Mouse (Mus musculus): ENCODE data around the gene 6330409D20Rik.

6330409D20Rik gene

GRCm38 (mm10) chr2:32740916-32741272 is at the start of gene 6330409D20Rik:
Gene 6330409D20Rik, minus strand, starts transcription at chr2:32741016.
- Histone ChIP-seq H3K4me3 (replicated peaks; ENCODE audit: low read length) (peak within 1 kb of the TSS; percentile 88), H3K9me3 (ENCODE audit: low read length) (peaks cover 17% of the 10 kb centered on the region), H3K27me3 (ENCODE audit: insufficient read depth, low read length) (peaks cover 74% of the 10 kb centered on the region), H3K4me1 (replicated peaks; ENCODE audit: low read depth, low read length) (peaks cover 16% of the 10 kb centered on the region), H3K36me3 (ENCODE audit: insufficient read depth, low read length) (no peaks in the 10 kb centered on the region)
- TF ChIP-seq POU5F1 (IDR thresholded peaks at IDR 0.05; ENCODE audit: borderline replicate concordance, low read length) (no peak), NANOG (IDR thresholded peaks at IDR 0.05; ENCODE audit: borderline replicate concordance, low read length) (no peak), CTCF (conservative IDR thresholded peaks at IDR 0.05; ENCODE audit: low read length) (no peak)

DNA sequence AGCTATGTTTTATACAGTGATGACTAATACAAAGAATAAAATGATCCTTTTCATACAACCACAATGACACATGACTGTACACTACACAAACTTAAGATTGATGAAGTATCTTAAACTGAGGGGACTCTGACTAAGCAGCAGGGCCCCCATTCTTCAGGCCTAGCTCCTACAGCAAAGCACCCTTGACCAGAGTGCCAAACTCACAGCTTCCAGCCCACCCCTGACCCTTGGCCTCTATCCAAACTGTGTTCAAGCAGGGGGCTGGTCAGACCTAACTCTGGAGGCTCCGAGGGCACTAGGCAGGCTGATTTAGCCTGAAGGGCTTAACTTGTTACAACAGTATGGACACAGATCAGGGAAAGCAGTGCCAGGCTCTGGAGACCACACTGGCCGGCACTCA is 47.8 kb upstream of the 6330409D20Rik start:
- no peaks in the 10 kb centered on the region for H3K27me3 ChIP-seq (ENCODE audit: insufficient read depth, low read length)
- no peak for TF ChIP-seq CTCF (conservative IDR thresholded peaks at IDR 0.05; ENCODE audit: low read length)
- no peak for TF ChIP-seq POU5F1 (IDR thresholded peaks at IDR 0.05; ENCODE audit: borderline replicate concordance, low read length)
- TF ChIP-seq NANOG (IDR thresholded peaks at IDR 0.05; ENCODE audit: borderline replicate concordance, low read length) = no peak
- no peaks in the 10 kb centered on the region for H3K9me3 ChIP-seq (ENCODE audit: low read length)
- peaks cover 9% of the 10 kb centered on the region; the same call in 1 of the 2 replicates for H3K36me3 ChIP-seq (ENCODE audit: insufficient read depth, low read length)
- peaks cover 36% of the 10 kb centered on the region for H3K4me1 ChIP-seq (replicated peaks; ENCODE audit: low read depth, low read length)
- no peak overlapping the region for H3K4me3 ChIP-seq (replicated peaks; ENCODE audit: low read length)

- no peak for TF ChIP-seq NANOG (IDR thresholded peaks at IDR 0.05; ENCODE audit: borderline replicate concordance, low read length)
- peak; percentile 49 for TF ChIP-seq CTCF (conservative IDR thresholded peaks at IDR 0.05; ENCODE audit: low read length)
- TF ChIP-seq POU5F1 (IDR thresholded peaks at IDR 0.05; ENCODE audit: borderline replicate concordance, low read length) = no peak
- H3K4me1 ChIP-seq (replicated peaks; ENCODE audit: low read depth, low read length) = peaks cover 45% of the 10 kb centered on the region
- no peaks in the 10 kb centered on the region for H3K27me3 ChIP-seq (ENCODE audit: insufficient read depth, low read length)
- no peak overlapping the region for H3K4me3 ChIP-seq (replicated peaks; ENCODE audit: low read length)
- H3K9me3 ChIP-seq (ENCODE audit: low read length) = no peaks in the 10 kb centered on the region
- peaks cover 9% of the 10 kb centered on the region; the same call in 1 of the 2 replicates for H3K36me3 ChIP-seq (ENCODE audit: insufficient read depth, low read length)
Observed at GRCm38 (mm10) chr2:32787176-32787575, 46.4 kb upstream of the 6330409D20Rik start.

DNA sequence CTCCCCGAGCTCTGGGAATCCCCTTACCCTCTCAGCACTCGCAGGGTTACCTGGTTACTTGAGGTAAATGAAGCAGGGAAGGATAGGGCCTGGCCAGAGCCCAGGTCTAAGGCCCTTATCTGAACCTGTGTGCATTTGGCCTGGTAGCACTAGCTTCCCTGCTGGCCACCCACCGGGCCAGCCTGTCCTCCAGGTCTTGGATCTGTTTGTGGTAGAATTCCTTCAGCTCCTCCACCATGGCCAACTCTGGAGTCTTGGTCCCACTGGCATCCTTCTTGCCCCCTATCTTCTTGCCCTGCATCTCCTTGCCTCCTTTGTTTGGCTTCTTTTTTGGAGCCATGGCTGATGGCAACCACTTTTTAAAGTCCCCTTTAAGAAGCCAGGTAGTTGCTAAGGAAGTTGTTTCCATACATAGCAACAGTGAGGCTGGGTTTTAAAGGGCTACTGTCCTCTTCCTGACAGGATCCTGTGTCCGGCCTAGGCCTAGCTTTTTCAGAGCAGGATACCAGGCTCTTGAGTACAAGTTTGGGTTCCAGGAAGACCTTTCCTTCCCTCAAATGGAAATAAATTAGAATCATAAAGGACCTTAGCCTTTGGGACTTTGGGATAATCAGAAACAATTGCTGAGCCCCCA is 43.3 kb upstream of the 6330409D20Rik start, which contains the start of gene Cfap157:
Cfap157 (minus strand) TSS at position 381 of the 634 bp plus-strand sequence.
- TF ChIP-seq NANOG (IDR thresholded peaks at IDR 0.05; ENCODE audit: borderline replicate concordance, low read length) = no peak
- no peak for TF ChIP-seq POU5F1 (IDR thresholded peaks at IDR 0.05; ENCODE audit: borderline replicate concordance, low read length)
- TF ChIP-seq CTCF (conservative IDR thresholded peaks at IDR 0.05; ENCODE audit: low read length) = no peak
- Histone ChIP-seq H3K27me3 (ENCODE audit: insufficient read depth, low read length) (no peaks in the 10 kb centered on the region), H3K4me1 (replicated peaks; ENCODE audit: low read depth, low read length) (peaks cover 72% of the 10 kb centered on the region), H3K4me3 (replicated peaks; ENCODE audit: low read length) (no peak within 1 kb of the TSS), H3K9me3 (ENCODE audit: low read length) (no peaks in the 10 kb centered on the region), H3K36me3 (ENCODE audit: insufficient read depth, low read length) (no peaks in the 10 kb centered on the region)

DNA sequence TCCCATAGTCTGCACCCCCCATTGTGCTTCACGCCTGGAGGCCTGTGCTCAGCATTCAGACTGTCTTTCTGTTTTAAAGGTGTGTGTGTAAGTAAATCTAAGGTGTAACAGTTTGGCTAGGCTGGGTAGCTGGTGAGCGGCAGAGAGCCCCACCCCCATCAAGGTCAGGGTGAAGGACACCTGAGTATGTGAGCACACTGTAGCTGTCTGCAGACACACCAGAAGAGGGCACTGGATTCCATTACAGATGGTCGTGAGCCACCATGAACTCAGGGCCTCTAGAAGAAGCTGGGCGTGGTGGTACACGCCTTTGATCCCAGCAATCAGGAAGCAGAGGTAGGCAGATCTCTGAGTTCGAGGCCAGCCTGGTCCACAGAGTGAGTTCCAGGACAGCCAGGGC is 40.9 kb upstream of the 6330409D20Rik start:
- Histone ChIP-seq H3K4me1 (replicated peaks; ENCODE audit: low read depth, low read length) (peaks cover 82% of the 10 kb centered on the region), H3K9me3 (ENCODE audit: low read length) (no peaks in the 10 kb centered on the region), H3K4me3 (replicated peaks; ENCODE audit: low read length) (peak overlapping the region; percentile 13; the same call in 1 of the 2 replicates), H3K27me3 (ENCODE audit: insufficient read depth, low read length) (peaks cover 3% of the 10 kb centered on the region; the same call in 1 of the 2 replicates), H3K36me3 (ENCODE audit: insufficient read depth, low read length) (peaks cover 15% of the 10 kb centered on the region)
- TF ChIP-seq POU5F1 (IDR thresholded peaks at IDR 0.05; ENCODE audit: borderline replicate concordance, low read length) (no peak), NANOG (IDR thresholded peaks at IDR 0.05; ENCODE audit: borderline replicate concordance, low read length) (no peak), CTCF (conservative IDR thresholded peaks at IDR 0.05; ENCODE audit: low read length) (no peak)

DNA sequence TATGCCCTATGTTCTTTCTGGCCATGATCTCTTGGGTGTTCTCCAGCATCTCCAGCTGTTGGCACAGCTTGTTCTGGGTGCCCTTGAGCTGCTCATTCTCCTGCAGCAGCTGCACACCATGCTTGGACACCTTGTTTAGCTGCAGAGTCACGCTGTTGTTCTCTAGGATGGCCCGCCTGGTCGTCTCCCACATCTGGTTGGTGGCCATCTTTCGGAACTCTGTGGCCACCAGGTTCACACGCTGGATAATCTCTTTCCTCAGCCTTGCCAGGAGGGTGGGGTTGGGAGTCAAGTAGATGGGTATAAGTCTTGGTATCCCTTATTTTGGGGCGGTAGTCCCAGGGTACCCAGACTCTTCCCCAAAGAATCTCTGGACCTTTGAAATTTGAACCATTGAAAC is 38.9 kb upstream of the 6330409D20Rik start:
- Histone ChIP-seq H3K4me1 (replicated peaks; ENCODE audit: low read depth, low read length) (peaks cover 85% of the 10 kb centered on the region), H3K27me3 (ENCODE audit: insufficient read depth, low read length) (peaks cover 7% of the 10 kb centered on the region; the same call in 1 of the 2 replicates), H3K9me3 (ENCODE audit: low read length) (no peaks in the 10 kb centered on the region), H3K36me3 (ENCODE audit: insufficient read depth, low read length) (peaks cover 18% of the 10 kb centered on the region), H3K4me3 (replicated peaks; ENCODE audit: low read length) (0 out of 2 replicates have a peak overlapping the region, but pooled peaks have one; percentile 3)
- TF ChIP-seq CTCF (conservative IDR thresholded peaks at IDR 0.05; ENCODE audit: low read length) = no peak
- no peak for TF ChIP-seq NANOG (IDR thresholded peaks at IDR 0.05; ENCODE audit: borderline replicate concordance, low read length)
- no peak for TF ChIP-seq POU5F1 (IDR thresholded peaks at IDR 0.05; ENCODE audit: borderline replicate concordance, low read length)

DNA sequence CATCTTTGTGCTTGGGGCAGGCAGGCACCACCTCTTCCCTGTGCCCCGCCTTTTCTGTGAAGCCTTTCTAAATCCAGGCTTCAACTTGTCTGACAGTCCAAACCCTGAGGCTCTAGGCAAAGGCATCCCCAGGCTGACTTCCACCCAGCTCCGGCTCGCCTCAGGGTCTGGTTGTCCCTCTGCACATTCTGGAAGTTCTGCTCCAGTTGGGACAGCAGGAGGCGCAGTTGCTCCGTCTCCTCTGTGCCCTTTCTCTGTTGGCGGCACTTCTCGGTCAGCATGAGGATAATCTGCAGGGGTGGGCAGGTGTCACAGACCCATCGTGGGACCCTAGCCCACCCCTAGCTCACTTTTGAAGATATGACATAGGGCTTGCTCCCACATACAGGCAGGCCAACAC is 38.3 kb upstream of the 6330409D20Rik start:
- H3K36me3 ChIP-seq (ENCODE audit: insufficient read depth, low read length) = peaks cover 18% of the 10 kb centered on the region
- 0 out of 2 replicates have a peak overlapping the region, but pooled peaks have one; percentile 3 for H3K4me3 ChIP-seq (replicated peaks; ENCODE audit: low read length)
- no peaks in the 10 kb centered on the region for H3K9me3 ChIP-seq (ENCODE audit: low read length)
- peaks cover 83% of the 10 kb centered on the region for H3K4me1 ChIP-seq (replicated peaks; ENCODE audit: low read depth, low read length)
- peaks cover 7% of the 10 kb centered on the region; the same call in 1 of the 2 replicates for H3K27me3 ChIP-seq (ENCODE audit: insufficient read depth, low read length)
- TF ChIP-seq CTCF (conservative IDR thresholded peaks at IDR 0.05; ENCODE audit: low read length) (peak; percentile 65), POU5F1 (IDR thresholded peaks at IDR 0.05; ENCODE audit: borderline replicate concordance, low read length) (no peak)

DNA sequence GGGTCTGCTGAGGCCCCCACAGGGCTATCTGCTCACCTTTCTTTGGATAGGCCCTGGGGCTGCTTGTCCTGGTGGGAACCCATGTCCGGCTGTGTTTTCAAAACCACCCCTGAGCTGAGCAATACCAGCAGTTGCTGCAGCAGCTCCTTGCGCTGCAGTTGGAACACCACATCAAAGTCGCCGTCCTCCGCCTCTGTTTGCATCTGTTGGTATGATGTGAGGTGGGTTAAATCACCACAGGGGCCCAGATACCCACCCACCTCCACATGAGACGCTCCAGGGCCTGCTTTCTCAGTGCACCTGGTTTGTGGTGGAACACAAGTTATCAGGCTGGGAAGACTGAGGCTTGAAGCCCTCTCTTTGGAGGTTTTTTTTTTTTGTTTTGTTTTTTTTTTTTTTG is 37.3 kb upstream of the 6330409D20Rik start:
- H3K4me3 ChIP-seq (replicated peaks; ENCODE audit: low read length) = no peak overlapping the region
- TF ChIP-seq CTCF (conservative IDR thresholded peaks at IDR 0.05; ENCODE audit: low read length) (no peak), POU5F1 (IDR thresholded peaks at IDR 0.05; ENCODE audit: borderline replicate concordance, low read length) (no peak), NANOG (IDR thresholded peaks at IDR 0.05; ENCODE audit: borderline replicate concordance, low read length) (no peak)
- peaks cover 74% of the 10 kb centered on the region for H3K4me1 ChIP-seq (replicated peaks; ENCODE audit: low read depth, low read length)
- H3K27me3 ChIP-seq (ENCODE audit: insufficient read depth, low read length) = peaks cover 7% of the 10 kb centered on the region; the same call in 1 of the 2 replicates
- no peaks in the 10 kb centered on the region for H3K9me3 ChIP-seq (ENCODE audit: low read length)
- H3K36me3 ChIP-seq (ENCODE audit: insufficient read depth, low read length) = peaks cover 18% of the 10 kb centered on the region

Data from E14TG2a.4 (cell line).